Mouse (Mus musculus) liver, embryonic 14.5 days (tissue): ENCODE results near the gene Tmem87b. TPM values are rescaled to one million over a fixed set of nuclear protein-coding genes. Genes with fewer than 3 reads are reported as not detected.

Source experiments
- ATAC-seq: fragments of 200-750 bp; cut with Nextera tagmentation; 2 replicates; pipeline ENCODE4 v1.8.0; 2017; ENCODE audit warnings: moderate number of reproducible peaks, mild to moderate bottlenecking, moderate library complexity; ENCODE audit not compliant: insufficient read depth
- DNase-seq, 3 experiments: peaks; one replicate each; pipeline ENCODE4 v3.0.0-alpha.2; 2012 to 2013; ENCODE audit warnings: low read depth in 3 of 3, low spot score in 3 of 3
- H3K27ac ChIP-seq: fragments of 300-500 bp; sonication (generic); 2 replicates; pipeline ENCODE4 v1.5.1; 2014; ENCODE audit warnings: moderate library complexity, mild to moderate bottlenecking, control low read depth, inconsistent platforms
- H3K27me3 ChIP-seq: fragments of 300-500 bp; sonication (generic); 2 replicates; pipeline ENCODE4 v1.6.1; 2014; ENCODE audit warnings: mild to moderate bottlenecking, low read length, moderate library complexity; ENCODE audit not compliant: control insufficient read depth, insufficient read depth
- H3K36me3 ChIP-seq: fragments of 300-500 bp; sonication (generic); replicated peaks from 2 replicates; pipeline ENCODE4 v1.6.1; 2014; ENCODE audit warnings: low read depth; ENCODE audit not compliant: control insufficient read depth, insufficient read depth
- H3K4me1 ChIP-seq, 2 experiments: fragments of 200-500 bp in 1 of 2; fragments of 300-500 bp in 1 of 2; sonication (generic) in 1 of 2; replicated peaks; 2 replicates each; pipeline ENCODE4 v1.6.1; 2012 to 2014; ENCODE audit warnings: antibody characterized with exemption in 1 of 2, inconsistent platforms in 1 of 2, low read length in 1 of 2; ENCODE audit not compliant: control insufficient read depth in 2 of 2, insufficient read depth in 2 of 2
- H3K4me2 ChIP-seq: fragments of 300-500 bp; sonication (generic); 2 replicates; pipeline ENCODE4 v1.6.1; 2014; ENCODE audit warnings: low read depth, mild to moderate bottlenecking, control low read depth, moderate library complexity
- H3K4me3 ChIP-seq, 2 experiments: fragments of 200-500 bp in 1 of 2; fragments of 300-500 bp in 1 of 2; sonication (generic) in 1 of 2; 2 replicates each; pipeline ENCODE4 v1.5.1; 2012 to 2014; ENCODE audit warnings: low read depth in 2 of 2, low read length in 2 of 2, mild to moderate bottlenecking in 2 of 2, control low read depth in 1 of 2, inconsistent platforms in 1 of 2, moderate library complexity in 1 of 2; ENCODE audit not compliant: insufficient read depth in 1 of 2
- H3K9ac ChIP-seq: fragments of 300-500 bp; sonication (generic); replicated peaks from 2 replicates; pipeline ENCODE4 v1.6.1; 2014; ENCODE audit warnings: mild to moderate bottlenecking, control low read depth, moderate library complexity
- H3K9me3 ChIP-seq: fragments of 300-500 bp; sonication (generic); 2 replicates; pipeline ENCODE4 v1.6.1; 2016; ENCODE audit warnings: low read length, mixed read lengths; ENCODE audit not compliant: control insufficient read depth
- CTCF ChIP-seq: IDR thresholded peaks from 2 replicates; pipeline ENCODE4 v1.5.1; 2016; ENCODE audit warnings: antibody characterized with exemption, low read depth, control low read depth
- EP300 ChIP-seq: IDR thresholded peaks from 2 replicates; pipeline ENCODE4 v1.6.1; 2016; ENCODE audit warnings: antibody characterized with exemption, low read depth
- WGBS: fragments of 180-500 bp; shearing (Covaris S2); extraction: QIAGEN DNeasy Blood & Tissue Kit; methylation state at CpG from one replicate; pipeline ENCODE4 v1.1.7; 2014; ENCODE audit not compliant: insufficient replicate concordance; 5-methylcytosine and 5-hydroxymethylcytosine counted together
- polyA plus RNA-seq, 2 experiments: library from polyadenylated mRNA; depleted of rRNA in 1 of 2; stranded (reverse) in 1 of 2; unstranded in 1 of 2; fragments of >200 nt; fragmentation: Nextera tagmentation in 1 of 2; extraction: Ambion mirVana in 1 of 2; gene quantifications; 2 replicates each; pipeline versions ENCODE4 v1.2.1 to v1.2.3; 2012 to 2014

The Tmem87b gene
- polyA plus RNA-seq, 2 experiments, result 4.2 to 6.7 TPM

GRCm38 (mm10) chr2:128858962-128859361 lies 41.0 kb downstream of the Tmem87b start:
- no peak overlapping the region for H3K4me3 ChIP-seq
- TF ChIP-seq CTCF (no peak), EP300 (no peak)
- 54% methylated on average over 6 of the region's 6 CpGs for WGBS
- ATAC-seq (no peak), DNase-seq (no peak)
- no peak overlapping the region for H3K4me2 ChIP-seq
- no peak overlapping the region for H3K27ac ChIP-seq
- no peaks in the 10 kb centered on the region for H3K9me3 ChIP-seq
- no peak overlapping the region for H3K9ac ChIP-seq
- peaks cover 6% of the 10 kb centered on the region for H3K27me3 ChIP-seq
- H3K4me1 ChIP-seq, result no peaks in the 10 kb centered on the region
- no peaks in the 10 kb centered on the region for H3K36me3 ChIP-seq

- DNase-seq, result no peak
- Histone ChIP-seq H3K9ac (no peak overlapping the region), H3K27ac (no peak overlapping the region)
Observed at GRCm38 (mm10) chr2:128859861-128860260, 41.9 kb downstream of the Tmem87b start.

GRCm38 (mm10) chr2:128862636-128863035 lies 44.7 kb downstream of the Tmem87b start, which contains the start of gene Fbln7:
Fbln7 (plus strand) TSS chr2:128862981.
- no peak for ATAC-seq
- Histone ChIP-seq H3K4me1 (no peaks in the 10 kb centered on the region), H3K9ac (no peak within 1 kb of the TSS), H3K9me3 (no peaks in the 10 kb centered on the region), H3K36me3 (no peaks in the 10 kb centered on the region), H3K4me3 (peak within 1 kb of the TSS in 1 of 2 experiments; percentile 19; a peak in 1 of 4 replicates), H3K27me3 (peaks cover 10% of the 10 kb centered on the region), H3K4me2 (peak within 1 kb of the TSS; percentile 56), H3K27ac (no peak within 1 kb of the TSS)
- no peak for DNase-seq
- WGBS, result 68% methylated on average over 9 of the region's 9 CpGs
- TF ChIP-seq CTCF (no peak), EP300 (no peak)

More at GRCm38 (mm10) chr2:128859861-128860260, 41.9 kb downstream of the Tmem87b start:
- Histone ChIP-seq H3K27me3 (peaks cover 10% of the 10 kb centered on the region), H3K4me1 (no peaks in the 10 kb centered on the region), H3K4me3 (no peak overlapping the region), H3K4me2 (no peak overlapping the region), H3K36me3 (no peaks in the 10 kb centered on the region), H3K9me3 (no peaks in the 10 kb centered on the region)
- no peak for ATAC-seq
- WGBS, result 63% methylated on average over 3 of the region's 3 CpGs
- no peak for TF ChIP-seq EP300
- TF ChIP-seq CTCF, result no peak

- peak overlapping the region; percentile 56 for H3K4me2 ChIP-seq
- peaks cover 10% of the 10 kb centered on the region for H3K27me3 ChIP-seq
- H3K27ac ChIP-seq, result no peak overlapping the region
- TF ChIP-seq CTCF, result 0 out of 2 replicates have a peak, but pooled peaks have one; percentile 5
- TF ChIP-seq EP300, result no peak
- DNase-seq, result no peak
- H3K9me3 ChIP-seq, result no peaks in the 10 kb centered on the region
- peak overlapping the region in 1 of 2 experiments; percentile 19; a peak in 1 of 4 replicates for H3K4me3 ChIP-seq
- H3K9ac ChIP-seq, result no peak overlapping the region
- no peaks in the 10 kb centered on the region for H3K36me3 ChIP-seq
- 2% methylated on average over 37 of the region's 38 CpGs for WGBS
- no peaks in the 10 kb centered on the region for H3K4me1 ChIP-seq
- ATAC-seq, result 0 out of 2 replicates have a peak, but pooled peaks have one; percentile 26
Observed at GRCm38 (mm10) chr2:128863777-128864331, 45.9 kb downstream of the Tmem87b start.

- DNase-seq (no peak), ATAC-seq (no peak)
- Histone ChIP-seq H3K27me3 (peaks cover 10% of the 10 kb centered on the region), H3K9ac (no peak overlapping the region), H3K36me3 (no peaks in the 10 kb centered on the region), H3K4me1 (no peaks in the 10 kb centered on the region), H3K9me3 (no peaks in the 10 kb centered on the region), H3K4me3 (no peak overlapping the region), H3K27ac (no peak overlapping the region), H3K4me2 (no peak overlapping the region)
- WGBS, result 25% methylated on average over 3 of the region's 3 CpGs
- TF ChIP-seq EP300 (no peak), CTCF (no peak)
Observed at GRCm38 (mm10) chr2:128865061-128865460, 47.1 kb downstream of the Tmem87b start.
